Mouse (Mus musculus) heart, postnatal 0 days (tissue): ENCODE data around the gene Dhrs1. TPM values are rescaled to one million over a fixed set of nuclear protein-coding genes. Genes with fewer than 3 reads are reported as not detected.

Experiments used
- ATAC-seq: fragments of 200-750 bp; cut with Nextera tagmentation; 2 replicates; pipeline ENCODE4 v1.8.0; 2017; ENCODE audit warnings: low read depth, moderate number of reproducible peaks, moderate library complexity; ENCODE audit not compliant: insufficient read depth
- DNase-seq: peaks from one replicate; pipeline ENCODE4 v3.0.0-alpha.2; 2016; ENCODE audit warnings: low spot score
- H3K27ac ChIP-seq: fragments of 300-500 bp; sonication (generic); 2 replicates; pipeline ENCODE4 v1.5.1; 2014; ENCODE audit warnings: low read depth, mild to moderate bottlenecking
- H3K27me3 ChIP-seq: fragments of 300-500 bp; sonication (generic); 2 replicates; pipeline ENCODE4 v1.6.1; 2014; ENCODE audit warnings: low read length, mixed read lengths; ENCODE audit not compliant: control insufficient read depth, insufficient read depth
- H3K36me3 ChIP-seq: fragments of 300-500 bp; sonication (generic); replicated peaks from 2 replicates; pipeline ENCODE4 v1.6.1; 2014; ENCODE audit warnings: low read length, mixed read lengths; ENCODE audit not compliant: control insufficient read depth, insufficient read depth
- H3K4me1 ChIP-seq: fragments of 300-500 bp; sonication (generic); 2 replicates; pipeline ENCODE4 v1.6.1; 2014; ENCODE audit warnings: antibody characterized with exemption; ENCODE audit not compliant: control insufficient read depth, insufficient read depth
- H3K4me2 ChIP-seq: fragments of 300-500 bp; sonication (generic); 2 replicates; pipeline ENCODE4 v1.6.1; 2014; ENCODE audit warnings: low read depth, mild to moderate bottlenecking, low read length, moderate library complexity
- H3K4me3 ChIP-seq: fragments of 300-500 bp; sonication (generic); 2 replicates; pipeline ENCODE4 v1.5.1; 2014; ENCODE audit warnings: low read depth, low read length
- H3K9ac ChIP-seq: fragments of 300-500 bp; sonication (generic); replicated peaks from 2 replicates; pipeline ENCODE4 v1.6.1; 2014; ENCODE audit warnings: low read depth, low read length, mixed read lengths
- H3K9me3 ChIP-seq: fragments of 300-500 bp; sonication (generic); replicated peaks from 2 replicates; pipeline ENCODE4 v1.6.1; 2016; ENCODE audit warnings: low read length; ENCODE audit not compliant: control insufficient read depth
- CTCF ChIP-seq: IDR thresholded peaks from 2 replicates; pipeline ENCODE4 v1.5.1; 2016; ENCODE audit warnings: antibody characterized with exemption, control low read depth, low read depth
- EP300 ChIP-seq: IDR thresholded peaks from 2 replicates; pipeline ENCODE4 v1.6.1; 2016; ENCODE audit warnings: antibody characterized with exemption, low read depth
- WGBS: fragments of 180-500 bp; shearing (Covaris S2); extraction: QIAGEN DNeasy Blood & Tissue Kit; methylation state at CpG from one replicate; pipeline ENCODE4 v1.1.7; 2014; 5-methylcytosine and 5-hydroxymethylcytosine counted together
- polyA plus RNA-seq: library from polyadenylated mRNA; unstranded; fragments of >200 nt; fragmentation: Nextera tagmentation; extraction: Ambion mirVana; gene quantifications from 2 replicates; pipeline ENCODE4 v1.2.1, GENCODE M21; 2015
- total RNA-seq: library from RNA; depleted of rRNA; stranded (reverse); fragments of >200 nt; gene quantifications from 2 replicates; pipeline ENCODE4 v1.2.3, GENCODE M21; 2014; ENCODE audit warnings: low replicate concordance

Gene Dhrs1
- total and polyA plus RNA-seq, 2 experiments from 2014 or later = 58.1 to 65.0 TPM

DNA sequence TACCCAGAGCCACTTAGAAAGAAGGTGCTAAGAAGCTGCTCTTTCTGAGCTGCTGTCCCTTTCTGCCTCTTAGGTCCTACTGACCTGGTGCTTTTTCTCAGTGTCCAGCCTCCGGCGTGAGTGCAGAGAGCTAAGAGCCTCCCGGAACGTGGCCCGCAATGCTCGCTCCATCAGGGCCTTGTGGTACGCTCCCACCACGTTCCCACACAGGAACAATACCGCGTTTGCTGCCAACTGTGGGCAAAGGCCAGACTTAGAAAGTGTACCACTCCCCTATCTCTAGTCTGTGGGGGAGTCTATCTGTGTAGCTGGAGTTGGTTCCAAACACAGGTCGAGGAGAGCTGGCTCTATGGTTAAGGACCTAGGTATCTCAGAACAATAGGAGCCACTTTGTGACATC, 35.2 kb upstream of the Dhrs1 start:
- Histone ChIP-seq H3K4me2 (no peak overlapping the region), H3K9me3 (no peaks in the 10 kb centered on the region), H3K4me1 (no peaks in the 10 kb centered on the region; the same call in 1 of the 2 replicates), H3K27ac (no peak overlapping the region), H3K36me3 (peaks cover 4% of the 10 kb centered on the region; the same call in 1 of the 2 replicates), H3K27me3 (peaks cover 27% of the 10 kb centered on the region), H3K9ac (no peak overlapping the region), H3K4me3 (no peak overlapping the region)
- DNase-seq = no peak
- 82% methylated on average over 11 of the region's 11 CpGs for WGBS
- no peak for TF ChIP-seq EP300
- no peak for TF ChIP-seq CTCF
- ATAC-seq = no peak

- ATAC-seq (no peak), DNase-seq (no peak)
- H3K27me3 ChIP-seq = peaks cover 22% of the 10 kb centered on the region
- WGBS = 60% methylated on average over 16 of the region's 16 CpGs
- no peak overlapping the region for H3K4me2 ChIP-seq
- TF ChIP-seq EP300 = no peak
- no peak for TF ChIP-seq CTCF
- no peaks in the 10 kb centered on the region; the same call in 1 of the 2 replicates for H3K4me1 ChIP-seq
- no peaks in the 10 kb centered on the region for H3K9me3 ChIP-seq
- no peak overlapping the region for H3K4me3 ChIP-seq
- H3K9ac ChIP-seq = no peak overlapping the region
- H3K36me3 ChIP-seq = peaks cover 11% of the 10 kb centered on the region; the same call in 1 of the 2 replicates
- no peak overlapping the region for H3K27ac ChIP-seq
Measured at GRCm38 (mm10) chr14:55779656-55780055, 34.2 kb upstream of the Dhrs1 start.

DNA sequence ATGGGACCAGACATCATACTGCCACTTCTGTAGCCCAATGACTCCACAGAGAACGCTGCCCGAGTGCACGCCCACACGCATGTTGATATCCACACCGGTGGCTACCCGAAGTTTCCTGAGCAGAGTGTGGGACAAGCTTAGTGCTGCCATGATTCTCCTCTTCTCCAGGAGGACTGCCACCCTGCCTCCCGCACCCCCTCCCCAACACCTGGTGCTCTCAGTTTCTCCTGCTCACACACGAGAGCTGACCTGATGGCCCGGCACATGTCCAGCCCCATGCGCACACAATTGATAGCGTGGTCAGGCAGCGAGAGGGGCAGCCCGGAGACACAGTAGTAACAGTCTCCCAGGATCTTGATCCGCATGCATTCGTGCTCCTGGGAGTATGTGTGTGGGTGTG, 33.2 kb upstream of the Dhrs1 start:
- DNase-seq (no peak), ATAC-seq (no peak)
- H3K9ac ChIP-seq = no peak overlapping the region
- H3K27me3 ChIP-seq = peaks cover 16% of the 10 kb centered on the region
- 84% methylated on average over 15 of the region's 15 CpGs for WGBS
- no peak overlapping the region for H3K27ac ChIP-seq
- H3K4me2 ChIP-seq = no peak overlapping the region
- no peaks in the 10 kb centered on the region for H3K9me3 ChIP-seq
- peaks cover 15% of the 10 kb centered on the region; the same call in 1 of the 2 replicates for H3K36me3 ChIP-seq
- no peak overlapping the region for H3K4me3 ChIP-seq
- H3K4me1 ChIP-seq = no peaks in the 10 kb centered on the region; the same call in 1 of the 2 replicates
- TF ChIP-seq EP300 (no peak), CTCF (no peak)

DNA sequence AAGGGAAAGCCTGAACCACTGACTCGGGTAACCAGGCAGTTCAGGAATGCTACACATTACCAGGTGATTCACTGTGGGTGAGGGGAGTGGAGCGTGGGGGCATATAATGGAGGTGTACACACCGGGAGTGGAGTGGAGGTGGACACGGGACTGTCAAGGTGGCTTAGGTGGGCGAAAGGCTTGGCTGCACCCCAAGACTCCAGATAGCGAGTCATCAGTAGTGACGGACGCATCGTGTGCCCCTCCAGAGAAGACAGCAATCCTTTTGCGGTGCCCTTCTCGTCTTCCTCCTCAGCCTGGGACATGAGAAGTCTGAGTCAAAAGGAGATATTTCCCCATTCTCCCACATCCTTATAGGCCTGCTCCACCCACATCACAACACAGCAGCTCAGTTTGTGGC, 32.3 kb upstream of the Dhrs1 start:
- Histone ChIP-seq H3K27me3 (peaks cover 14% of the 10 kb centered on the region), H3K4me1 (no peaks in the 10 kb centered on the region; the same call in 1 of the 2 replicates), H3K4me3 (no peak overlapping the region), H3K36me3 (peaks cover 19% of the 10 kb centered on the region; the same call in 1 of the 2 replicates), H3K4me2 (no peak overlapping the region), H3K27ac (no peak overlapping the region), H3K9ac (no peak overlapping the region), H3K9me3 (no peaks in the 10 kb centered on the region)
- 82% methylated on average over 11 of the region's 11 CpGs for WGBS
- ATAC-seq = no peak
- TF ChIP-seq CTCF (no peak), EP300 (no peak)
- no peak for DNase-seq

GRCm38 (mm10) chr14:55777176-55777575, 31.7 kb upstream of the Dhrs1 start:
- DNase-seq (no peak), ATAC-seq (no peak)
- H3K27me3 ChIP-seq = 0 out of 2 replicates have a peak, but pooled peaks cover 8% of the 10 kb centered on the region
- H3K27ac ChIP-seq = no peak overlapping the region
- WGBS = 26% methylated on average over 3 of the region's 3 CpGs
- no peak overlapping the region for H3K4me3 ChIP-seq
- H3K36me3 ChIP-seq = peaks cover 19% of the 10 kb centered on the region; the same call in 1 of the 2 replicates
- no peaks in the 10 kb centered on the region for H3K9me3 ChIP-seq
- no peak overlapping the region for H3K9ac ChIP-seq
- no peak overlapping the region for H3K4me2 ChIP-seq
- no peak for TF ChIP-seq EP300
- no peak for TF ChIP-seq CTCF
- H3K4me1 ChIP-seq = no peaks in the 10 kb centered on the region; the same call in 1 of the 2 replicates

- no peak overlapping the region for H3K9ac ChIP-seq
- peaks cover 19% of the 10 kb centered on the region; the same call in 1 of the 2 replicates for H3K36me3 ChIP-seq
- H3K4me3 ChIP-seq = no peak overlapping the region
- no peak overlapping the region for H3K27ac ChIP-seq
- ATAC-seq = no peak
- no peak for TF ChIP-seq EP300
- TF ChIP-seq CTCF = no peak
- H3K4me1 ChIP-seq = no peaks in the 10 kb centered on the region
- no peak overlapping the region for H3K4me2 ChIP-seq
- no peaks in the 10 kb centered on the region for H3K9me3 ChIP-seq
- WGBS = 54% methylated on average over 7 of the region's 7 CpGs
- DNase-seq = no peak
- H3K27me3 ChIP-seq = 0 out of 2 replicates have a peak, but pooled peaks cover 4% of the 10 kb centered on the region
Measured at GRCm38 (mm10) chr14:55776711-55777110, 31.2 kb upstream of the Dhrs1 start.
